ENCODE assay signal across 8 mouse cellular contexts in genomic region chr11:101315082-101315650, GRCm38 (mm10). TPM values are rescaled to one million over a fixed set of nuclear protein-coding genes. Genes with fewer than 3 reads are reported as not detected.
A peak's percentile ranks its signal among the peaks of the same experiment; 100 is the strongest.
DNase-seq lines count a peak whose midpoint lies in the region; ATAC-seq and TF ChIP-seq lines count a peak whose summit lies in the region.

No protein-coding gene starts in this region.

- no peak for TF ChIP-seq EP300 in ES-Bruce4 (IDR thresholded peaks at IDR 0.05; ENCODE audit: insufficient read depth, low read depth, low read length)
- TF ChIP-seq EP300 in liver, postnatal 0 days (IDR thresholded peaks at IDR 0.05; ENCODE audit: low read depth), result no peak

- DNase-seq in heart, adult 9 months (ENCODE audit: low spot score in 2 of 2), result no peak
- no peak for DNase-seq in liver, postnatal 0 days
- no peak for DNase-seq in embryo, embryonic 9.5 days (ENCODE audit: extremely low spot score)
- no peak for DNase-seq in spleen, postnatal 10 days (ENCODE audit: low spot score in 2 of 2)
- no peak for DNase-seq in thymus, postnatal 4 days

- peak overlapping the region; percentile 96 for H3K9ac ChIP-seq in heart, embryonic 12.5 days
- H3K9ac ChIP-seq in ES-Bruce4 (ENCODE audit: low read depth, poor library complexity, severe bottlenecking), result peak overlapping the region; percentile 93
- H3K9ac ChIP-seq in heart, embryonic 16.5 days (ENCODE audit: low read length), result peak overlapping the region; percentile 89
- peak overlapping the region; percentile 91 for H3K9ac ChIP-seq in liver, postnatal 0 days (replicated peaks)

- 78% methylated on average over 8 of the region's 8 CpGs for WGBS in heart, embryonic 12.5 days
- 82% methylated on average over 8 of the region's 8 CpGs for WGBS in heart, embryonic 16.5 days
- WGBS in liver, postnatal 0 days (ENCODE audit: insufficient replicate concordance), result 66% methylated on average over 8 of the region's 8 CpGs

- H3K36me3 ChIP-seq in heart, embryonic 12.5 days, result peaks cover 27% of the 10 kb centered on the region
- H3K36me3 ChIP-seq in ES-Bruce4 (ENCODE audit: control insufficient read depth, insufficient read depth, low read length, poor library complexity, severe bottlenecking), result peaks cover 23% of the 10 kb centered on the region
- peaks cover 15% of the 10 kb centered on the region for H3K36me3 ChIP-seq in heart, embryonic 16.5 days (ENCODE audit: control insufficient read depth, insufficient read depth)
- peaks cover 26% of the 10 kb centered on the region for H3K36me3 ChIP-seq in liver, postnatal 0 days (replicated peaks; ENCODE audit: insufficient read depth, low read length)

- no peaks in the 10 kb centered on the region for H3K9me3 ChIP-seq in heart, embryonic 12.5 days (replicated peaks)
- 0 out of 2 replicates have a peak, but pooled peaks cover 5% of the 10 kb centered on the region for H3K9me3 ChIP-seq in ES-Bruce4 (replicated peaks; ENCODE audit: control insufficient read depth, insufficient read depth, low read length, poor library complexity, severe bottlenecking)
- H3K9me3 ChIP-seq in heart, embryonic 16.5 days (replicated peaks; ENCODE audit: control insufficient read depth, low read length), result no peaks in the 10 kb centered on the region
- no peaks in the 10 kb centered on the region for H3K9me3 ChIP-seq in liver, postnatal 0 days (ENCODE audit: low read length)

- H3K4me2 ChIP-seq in heart, embryonic 12.5 days, result peak overlapping the region; percentile 90
- peak overlapping the region; percentile 86 for H3K4me2 ChIP-seq in heart, embryonic 16.5 days (ENCODE audit: low read depth, low read length)
- H3K4me2 ChIP-seq in liver, postnatal 0 days (ENCODE audit: low read depth, low read length), result peak overlapping the region; percentile 85

- H3K27me3 ChIP-seq in heart, embryonic 12.5 days (replicated peaks), result no peaks in the 10 kb centered on the region
- no peaks in the 10 kb centered on the region for H3K27me3 ChIP-seq in ES-Bruce4 (ENCODE audit: control insufficient read depth, insufficient read depth, low read length, poor library complexity, severe bottlenecking)
- H3K27me3 ChIP-seq in heart, embryonic 16.5 days (ENCODE audit: control insufficient read depth, insufficient read depth, low read length), result no peaks in the 10 kb centered on the region
- no peaks in the 10 kb centered on the region for H3K27me3 ChIP-seq in liver, postnatal 0 days (ENCODE audit: insufficient read depth, low read length)

- no peak for TF ChIP-seq POLR2A in ES-Bruce4 (IDR thresholded peaks at IDR 0.05; ENCODE audit: insufficient read depth, low read length)

- TF ChIP-seq CTCF in ES-Bruce4 (IDR thresholded peaks at IDR 0.05; ENCODE audit: low read depth, low read length), result no peak
- no peak for TF ChIP-seq CTCF in liver, postnatal 0 days (IDR thresholded peaks at IDR 0.05; ENCODE audit: low read depth)

- peaks cover 12% of the 10 kb centered on the region for H3K4me1 ChIP-seq in heart, embryonic 12.5 days (replicated peaks)
- no peaks in the 10 kb centered on the region for H3K4me1 ChIP-seq in ES-Bruce4 (ENCODE audit: control insufficient read depth, insufficient read depth, low read length)
- H3K4me1 ChIP-seq in heart, embryonic 16.5 days (ENCODE audit: control insufficient read depth, insufficient read depth, low read length), result peaks cover 16% of the 10 kb centered on the region
- peaks cover 24% of the 10 kb centered on the region for H3K4me1 ChIP-seq in liver, postnatal 0 days (ENCODE audit: insufficient read depth)

- peak overlapping the region; percentile 82 for H3K27ac ChIP-seq in heart, embryonic 12.5 days (ENCODE audit: poor library complexity, severe bottlenecking)
- H3K27ac ChIP-seq in ES-Bruce4 (ENCODE audit: insufficient read depth, low read length), result peak overlapping the region; percentile 85
- peak overlapping the region; percentile 77 for H3K27ac ChIP-seq in heart, embryonic 16.5 days (ENCODE audit: low read length)
- peak overlapping the region; percentile 92 for H3K27ac ChIP-seq in liver, postnatal 0 days (ENCODE audit: low read depth)

- H3K4me3 ChIP-seq in heart, embryonic 12.5 days, result peak overlapping the region; percentile 92
- H3K4me3 ChIP-seq in ES-Bruce4 (ENCODE audit: low read depth, low read length), result peak overlapping the region; percentile 94
- H3K4me3 ChIP-seq in heart, embryonic 16.5 days (ENCODE audit: low read length), result peak overlapping the region; percentile 97
- H3K4me3 ChIP-seq in liver, postnatal 0 days (ENCODE audit: low read depth, low read length), result peak overlapping the region; percentile 79

- no peak for ATAC-seq in heart, embryonic 12.5 days (ENCODE audit: insufficient number of reproducible peaks, low FRiP score)
- no peak for ATAC-seq in heart, embryonic 16.5 days (replicated peaks; ENCODE audit: extremely low read depth, insufficient read depth, low FRiP score)
- ATAC-seq in liver, postnatal 0 days, result no peak

RNA-seq across cellular contexts. Expression of gene Psme3, which starts 0.8 kb away (rescaled TPM):
- polyA plus RNA-seq in heart, embryonic 12.5 days (2016; fragmentation: Nextera tagmentation; extraction: Ambion mirVana), result 131 and 136 TPM in 2 replicates
- 161 and 168 TPM in 2 replicates for polyA plus RNA-seq in ES-Bruce4 (2011; ENCODE audit: insufficient read depth, insufficient read length, low read depth, missing spikeins)
- polyA plus RNA-seq in heart, embryonic 16.5 days (2015; fragmentation: Nextera tagmentation; extraction: Ambion mirVana), result 94.1 and 103 TPM in 2 replicates
- 78.4 and 78.8 TPM in 2 replicates for polyA plus RNA-seq in liver, postnatal 0 days (2015; fragmentation: Nextera tagmentation; extraction: Ambion mirVana)

RNA-seq across cellular contexts. Expression of gene Aoc2, which starts 9.7 kb away (rescaled TPM):
- 1.3 and 1.5 TPM in 2 replicates for polyA plus RNA-seq in heart, embryonic 12.5 days (2016; fragmentation: Nextera tagmentation; extraction: Ambion mirVana)
- polyA plus RNA-seq in ES-Bruce4 (2011; ENCODE audit: insufficient read depth, insufficient read length, low read depth, missing spikeins), result 3.5 and 5.8 TPM in 2 replicates
- 0.89 and 0.92 TPM in 2 replicates for polyA plus RNA-seq in heart, embryonic 16.5 days (2015; fragmentation: Nextera tagmentation; extraction: Ambion mirVana)
- polyA plus RNA-seq in liver, postnatal 0 days (2015; fragmentation: Nextera tagmentation; extraction: Ambion mirVana), result 0.44 and 0.60 TPM in 2 replicates

RNA-seq across cellular contexts. Expression of gene Becn1, which starts 13.1 kb away (rescaled TPM):
- polyA plus RNA-seq in heart, embryonic 12.5 days (2016; fragmentation: Nextera tagmentation; extraction: Ambion mirVana), result 141 TPM in 2 replicates
- polyA plus RNA-seq in ES-Bruce4 (2011; ENCODE audit: insufficient read depth, insufficient read length, low read depth, missing spikeins), result 48.2 and 53.0 TPM in 2 replicates
- polyA plus RNA-seq in heart, embryonic 16.5 days (2015; fragmentation: Nextera tagmentation; extraction: Ambion mirVana), result 135 TPM in 2 replicates
- polyA plus RNA-seq in liver, postnatal 0 days (2015; fragmentation: Nextera tagmentation; extraction: Ambion mirVana), result 65.1 and 72.3 TPM in 2 replicates

RNA-seq across cellular contexts. Expression of gene Aoc3, which starts 15.2 kb away (rescaled TPM):
- 0.06 and 0.17 TPM in 2 replicates for polyA plus RNA-seq in heart, embryonic 12.5 days (2016; fragmentation: Nextera tagmentation; extraction: Ambion mirVana)
- polyA plus RNA-seq in ES-Bruce4 (2011; ENCODE audit: insufficient read depth, insufficient read length, low read depth, missing spikeins), result 0.84 and 0.94 TPM in 2 replicates
- 2.2 and 2.6 TPM in 2 replicates for polyA plus RNA-seq in heart, embryonic 16.5 days (2015; fragmentation: Nextera tagmentation; extraction: Ambion mirVana)
- 0.05 and 0.06 TPM in 2 replicates for polyA plus RNA-seq in liver, postnatal 0 days (2015; fragmentation: Nextera tagmentation; extraction: Ambion mirVana)

RNA-seq across cellular contexts. Expression of gene Coa3, which starts 36.3 kb away (rescaled TPM):
- 165 and 171 TPM in 2 replicates for polyA plus RNA-seq in heart, embryonic 12.5 days (2016; fragmentation: Nextera tagmentation; extraction: Ambion mirVana)
- polyA plus RNA-seq in ES-Bruce4 (2011; ENCODE audit: insufficient read depth, insufficient read length, low read depth, missing spikeins), result 44.8 and 53.0 TPM in 2 replicates
- 166 and 175 TPM in 2 replicates for polyA plus RNA-seq in heart, embryonic 16.5 days (2015; fragmentation: Nextera tagmentation; extraction: Ambion mirVana)
- polyA plus RNA-seq in liver, postnatal 0 days (2015; fragmentation: Nextera tagmentation; extraction: Ambion mirVana), result 79.9 and 86.6 TPM in 2 replicates
